Mouse (Mus musculus) activated CD4-positive, CD25-positive, alpha-beta regulatory T cell, adult 9 weeks (primary cell): Measurements from ENCODE around the gene Tmprss2. TPM values are rescaled to one million over a fixed set of nuclear protein-coding genes. Genes with fewer than 3 reads are reported as not detected.

ENCODE experiments used
- polyA plus RNA-seq: library from polyadenylated mRNA; unstranded; fragments of 100-300 nt; shearing (Covaris generic); gene quantifications from one replicate; pipeline ENCODE4 v1.2.1, GENCODE M21; 2017

The Tmprss2 gene
- not detected for polyA plus RNA-seq

GRCm38 (mm10) chr16:97610939-97611338 is at the start of gene Tmprss2:
Gene Tmprss2, minus strand, starts transcription at chr16:97611195.

Other genes with a start within 250 kb of the Tmprss2 start
- 15.9 TPM for gene Mx1, start 148.3 kb downstream of the Tmprss2 start, polyA plus RNA-seq
- gene Fam3b, start 96.4 kb downstream of the Tmprss2 start, polyA plus RNA-seq = 3.4 TPM
- gene Ripk4, start 152.6 kb upstream of the Tmprss2 start, polyA plus RNA-seq = 0.48 TPM
- gene Prdm15, start 240.7 kb upstream of the Tmprss2 start, polyA plus RNA-seq = 29.6 TPM